15 mouse cellular contexts compared by ENCODE assay signal in the genomic region with DNA sequence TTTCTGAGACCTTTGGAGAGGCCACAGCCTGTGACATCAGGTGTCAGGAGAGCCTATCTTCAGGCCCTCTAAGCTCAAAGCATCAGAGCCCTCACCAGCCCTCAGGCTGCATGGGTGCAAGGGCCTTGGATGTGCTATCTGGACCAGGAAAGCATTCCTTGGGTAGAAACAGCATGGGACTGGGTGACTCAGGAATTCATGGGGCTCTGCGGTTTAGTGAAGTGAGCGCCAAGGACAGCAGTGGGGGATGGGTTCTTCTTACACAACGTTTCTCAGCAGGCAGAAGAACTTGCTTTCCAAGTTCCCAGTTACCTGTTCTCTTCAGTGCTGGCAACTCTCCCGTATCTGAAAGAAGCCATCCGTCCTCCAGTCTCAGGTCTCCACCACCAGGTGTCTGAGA. TPM values are rescaled to one million over a fixed set of nuclear protein-coding genes. Genes with fewer than 3 reads are reported as not detected.
DNase-seq lines count a peak whose midpoint lies in the region; ATAC-seq lines count a peak whose summit lies in the region.
"Had no signal": no experiment of that assay in that cellular context is flagged by ENCODE, and none has a peak within 500 bp of the region (broad histone marks: within the 10 kb centered on the region; RNA-seq: fewer than 3 reads in every experiment).

No protein-coding gene starts in this region.

- WGBS in hindbrain, embryonic 10.5 days = 62% methylated on average over 5 of the region's 5 CpGs
- WGBS in hindbrain, embryonic 11.5 days = 59% methylated on average over 5 of the region's 5 CpGs
- 66% methylated on average over 5 of the region's 5 CpGs for WGBS in midbrain, embryonic 11.5 days

- peak; percentile 1 for DNase-seq in hindbrain, embryonic 10.5 days (ENCODE audit: low spot score)
- no peak for DNase-seq in hindbrain, embryonic 11.5 days (ENCODE audit: low spot score)
- peak; percentile 81 for DNase-seq in NIH3T3 (ENCODE audit: low read depth)
- DNase-seq in fibroblast of lung, adult 2 months (ENCODE audit: low read depth) = peak; percentile 75
- DNase-seq in lung, postnatal 36 days = peak; percentile 64
- no peak for DNase-seq in cerebellum, adult 11-12 months
- DNase-seq in spleen, adult 18-20 months = no peak
- no peak for DNase-seq in midbrain, embryonic 11.5 days (ENCODE audit: low spot score, missing footprints)
- DNase-seq: gastrocnemius, postnatal 14 days; heart, postnatal 14 days; midbrain, embryonic 14.5 days; thymus, postnatal 25 days had no signal

- H3K27ac ChIP-seq in hindbrain, embryonic 10.5 days = no peak overlapping the region
- H3K27ac ChIP-seq in hindbrain, embryonic 11.5 days (ENCODE audit: low read depth, low read length) = no peak overlapping the region
- H3K27ac ChIP-seq in midbrain, embryonic 11.5 days (ENCODE audit: low read depth, low read length) = no peak overlapping the region
- H3K27ac ChIP-seq: forebrain, embryonic 15.5 days; liver, embryonic 14.5 days; neural tube, embryonic 12.5 days had no signal

- peaks cover 8% of the 10 kb centered on the region for H3K9me3 ChIP-seq in hindbrain, embryonic 10.5 days
- no peaks in the 10 kb centered on the region for H3K9me3 ChIP-seq in hindbrain, embryonic 11.5 days (ENCODE audit: control insufficient read depth, low read length)
- no peaks in the 10 kb centered on the region for H3K9me3 ChIP-seq in midbrain, embryonic 11.5 days (ENCODE audit: control insufficient read depth, low read length)
- H3K9me3 ChIP-seq: forebrain, embryonic 15.5 days; neural tube, embryonic 12.5 days had no signal

- no peak overlapping the region for H3K4me3 ChIP-seq in hindbrain, embryonic 10.5 days
- H3K4me3 ChIP-seq in hindbrain, embryonic 11.5 days (ENCODE audit: low read depth, low read length) = no peak overlapping the region
- no peak overlapping the region for H3K4me3 ChIP-seq in midbrain, embryonic 11.5 days (ENCODE audit: low read depth, low read length)
- H3K4me3 ChIP-seq: forebrain, embryonic 15.5 days; neural tube, embryonic 12.5 days had no signal

- H3K4me2 ChIP-seq in hindbrain, embryonic 11.5 days (replicated peaks; ENCODE audit: low read depth, low read length) = no peak overlapping the region
- no peak overlapping the region for H3K4me2 ChIP-seq in midbrain, embryonic 11.5 days
- H3K4me2 ChIP-seq: forebrain, embryonic 15.5 days; neural tube, embryonic 12.5 days had no signal

- H3K36me3 ChIP-seq in hindbrain, embryonic 10.5 days = peaks cover 16% of the 10 kb centered on the region; the same call in 1 of the 2 replicates
- H3K36me3 ChIP-seq in hindbrain, embryonic 11.5 days (ENCODE audit: control insufficient read depth, insufficient read depth, low read length) = no peaks in the 10 kb centered on the region
- H3K36me3 ChIP-seq in midbrain, embryonic 11.5 days (ENCODE audit: control insufficient read depth, insufficient read depth, low read length) = no peaks in the 10 kb centered on the region

- ATAC-seq in hindbrain, embryonic 11.5 days (ENCODE audit: low FRiP score) = no peak
- no peak for ATAC-seq in midbrain, embryonic 11.5 days (ENCODE audit: low FRiP score)
- ATAC-seq: forebrain, embryonic 15.5 days had no signal

- H3K27me3 ChIP-seq in hindbrain, embryonic 10.5 days (ENCODE audit: insufficient read depth, poor library complexity, severe bottlenecking) = no peaks in the 10 kb centered on the region
- H3K27me3 ChIP-seq in hindbrain, embryonic 11.5 days (ENCODE audit: control insufficient read depth, insufficient read depth, low read length) = no peaks in the 10 kb centered on the region
- no peaks in the 10 kb centered on the region for H3K27me3 ChIP-seq in midbrain, embryonic 11.5 days (ENCODE audit: control insufficient read depth, insufficient read depth, low read length)
- H3K27me3 ChIP-seq: forebrain, embryonic 15.5 days; neural tube, embryonic 12.5 days had no signal

- no peaks in the 10 kb centered on the region for H3K4me1 ChIP-seq in hindbrain, embryonic 10.5 days (replicated peaks)
- no peaks in the 10 kb centered on the region for H3K4me1 ChIP-seq in hindbrain, embryonic 11.5 days (replicated peaks; ENCODE audit: control insufficient read depth, insufficient read depth, low read length)
- H3K4me1 ChIP-seq in midbrain, embryonic 11.5 days (ENCODE audit: control insufficient read depth, insufficient read depth, low read length) = no peaks in the 10 kb centered on the region
- H3K4me1 ChIP-seq: forebrain, embryonic 15.5 days; neural tube, embryonic 12.5 days had no signal

- no peak overlapping the region for H3K9ac ChIP-seq in hindbrain, embryonic 11.5 days (ENCODE audit: low read depth, low read length)
- H3K9ac ChIP-seq in midbrain, embryonic 11.5 days (ENCODE audit: low read length) = no peak overlapping the region
- H3K9ac ChIP-seq: forebrain, embryonic 15.5 days; liver, embryonic 14.5 days; neural tube, embryonic 12.5 days had no signal

RNA-seq across cellular contexts. Expression of a gene that starts 33.0 kb away (rescaled TPM):
- 117 and 138 TPM in 2 replicates for polyA plus RNA-seq in hindbrain, embryonic 10.5 days (2016; fragmentation: Nextera tagmentation; extraction: Ambion mirVana)
- 176 and 183 TPM in 2 replicates for polyA plus RNA-seq in hindbrain, embryonic 11.5 days (2014; fragmentation: Nextera tagmentation; extraction: Ambion mirVana)
- polyA plus RNA-seq in midbrain, embryonic 11.5 days (2014; fragmentation: Nextera tagmentation; extraction: Ambion mirVana) = 148 and 177 TPM in 2 replicates

Comparison
In these comparisons a context has a peak if more than half of its experiments do, and no peak if none do; other contexts are left out.
1. DNase-seq: peak in hindbrain, embryonic 10.5 days (single experiment), NIH3T3 (single experiment), fibroblast of lung, adult 2 months (single experiment) and lung, postnatal 36 days (single experiment); none in hindbrain, embryonic 11.5 days (single experiment), cerebellum, adult 11-12 months (single experiment), spleen, adult 18-20 months (0 of 2) and midbrain, embryonic 11.5 days (single experiment).